ENCODE assay signal across 10 mouse cellular contexts in genomic region chr15:99026259-99026658, GRCm38 (mm10). TPM values are rescaled to one million over a fixed set of nuclear protein-coding genes. Genes with fewer than 3 reads are reported as not detected.
DNase-seq lines count a peak whose midpoint lies in the region; ATAC-seq and TF ChIP-seq lines count a peak whose summit lies in the region.
"Had no signal": no experiment of that assay in that cellular context is flagged by ENCODE, and none has a peak within 500 bp of the region (broad histone marks: within the 10 kb centered on the region; RNA-seq: fewer than 3 reads in every experiment).

No protein-coding gene starts in this region.

- peaks cover 27% of the 10 kb centered on the region for H3K4me1 ChIP-seq in hindbrain, embryonic 10.5 days (replicated peaks)
- peaks cover 17% of the 10 kb centered on the region for H3K4me1 ChIP-seq in hindbrain, embryonic 16.5 days (ENCODE audit: control insufficient read depth, insufficient read depth, low read depth, low read length)
- peaks cover 12% of the 10 kb centered on the region for H3K4me1 ChIP-seq in liver, postnatal 0 days (ENCODE audit: insufficient read depth)

- no peak overlapping the region for H3K27ac ChIP-seq in hindbrain, embryonic 10.5 days
- no peak overlapping the region for H3K27ac ChIP-seq in hindbrain, embryonic 16.5 days (ENCODE audit: low read depth, low read length)
- no peak overlapping the region for H3K27ac ChIP-seq in liver, postnatal 0 days (ENCODE audit: low read depth)
- H3K27ac ChIP-seq: intestine, embryonic 15.5 days had no signal

- H3K9ac ChIP-seq in hindbrain, embryonic 16.5 days (ENCODE audit: low read depth, low read length), result no peak overlapping the region
- no peak overlapping the region for H3K9ac ChIP-seq in liver, postnatal 0 days (replicated peaks)
- H3K9ac ChIP-seq: intestine, embryonic 15.5 days had no signal

- TF ChIP-seq EP300 in liver, postnatal 0 days (IDR thresholded peaks at IDR 0.05; ENCODE audit: low read depth), result no peak

- no peak overlapping the region for H3K4me3 ChIP-seq in hindbrain, embryonic 10.5 days
- no peak overlapping the region for H3K4me3 ChIP-seq in hindbrain, embryonic 16.5 days (ENCODE audit: low read length)
- no peak overlapping the region for H3K4me3 ChIP-seq in liver, postnatal 0 days (ENCODE audit: low read depth, low read length)
- H3K4me3 ChIP-seq: intestine, embryonic 15.5 days had no signal

- peak; percentile 87 for TF ChIP-seq CTCF in liver, postnatal 0 days (IDR thresholded peaks at IDR 0.05; ENCODE audit: low read depth)

- no peak for ATAC-seq in hindbrain, embryonic 16.5 days
- no peak for ATAC-seq in liver, postnatal 0 days
- no peak for ATAC-seq in megakaryocyte, adult 5-6 weeks (ENCODE audit: poor library complexity, severe bottlenecking)
- ATAC-seq: intestine, embryonic 15.5 days had no signal

- DNase-seq in hindbrain, embryonic 10.5 days (ENCODE audit: low spot score), result peak; percentile 44
- DNase-seq in A20 (ENCODE audit: low read depth, low spot score) (peak; percentile 89), MN1 (ENCODE audit: low spot score) (peak; percentile 72)
- DNase-seq in liver, postnatal 0 days, result peak; percentile 79
- no peak for DNase-seq in frontal cortex, postnatal 10 days (ENCODE audit: low spot score in 2 of 2)
- no peak for DNase-seq in layer of hippocampus, adult 9-11 months

- H3K9me3 ChIP-seq in hindbrain, embryonic 10.5 days, result peaks cover 3% of the 10 kb centered on the region
- no peaks in the 10 kb centered on the region for H3K9me3 ChIP-seq in hindbrain, embryonic 16.5 days (ENCODE audit: control insufficient read depth, low read length)
- no peaks in the 10 kb centered on the region for H3K9me3 ChIP-seq in liver, postnatal 0 days (ENCODE audit: low read length)
- H3K9me3 ChIP-seq: intestine, embryonic 15.5 days had no signal

- WGBS in hindbrain, embryonic 10.5 days, result 58% methylated on average over 4 of the region's 4 CpGs
- WGBS in hindbrain, embryonic 16.5 days, result 66% methylated on average over 4 of the region's 4 CpGs
- WGBS in liver, postnatal 0 days (ENCODE audit: insufficient replicate concordance), result 42% methylated on average over 4 of the region's 4 CpGs

- no peak overlapping the region for H3K4me2 ChIP-seq in hindbrain, embryonic 16.5 days (ENCODE audit: low read length)
- H3K4me2 ChIP-seq in liver, postnatal 0 days (ENCODE audit: low read depth, low read length), result no peak overlapping the region
- H3K4me2 ChIP-seq: intestine, embryonic 15.5 days had no signal

- peaks cover 14% of the 10 kb centered on the region for H3K27me3 ChIP-seq in hindbrain, embryonic 10.5 days (ENCODE audit: insufficient read depth, poor library complexity, severe bottlenecking)
- H3K27me3 ChIP-seq in hindbrain, embryonic 16.5 days (replicated peaks; ENCODE audit: control insufficient read depth, insufficient read depth, low read length), result no peaks in the 10 kb centered on the region; the same call in none of the 2 replicates
- no peaks in the 10 kb centered on the region for H3K27me3 ChIP-seq in liver, postnatal 0 days (ENCODE audit: insufficient read depth, low read length)
- H3K27me3 ChIP-seq: intestine, embryonic 15.5 days had no signal

- no peaks in the 10 kb centered on the region for H3K36me3 ChIP-seq in hindbrain, embryonic 10.5 days
- H3K36me3 ChIP-seq in hindbrain, embryonic 16.5 days (ENCODE audit: control insufficient read depth, insufficient read depth, low read length), result no peaks in the 10 kb centered on the region
- no peaks in the 10 kb centered on the region for H3K36me3 ChIP-seq in liver, postnatal 0 days (replicated peaks; ENCODE audit: insufficient read depth, low read length)
- H3K36me3 ChIP-seq: intestine, embryonic 15.5 days had no signal

RNA-seq across cellular contexts. Expression of gene Tuba1c, which starts 3.4 kb away (rescaled TPM):
- polyA plus RNA-seq in hindbrain, embryonic 10.5 days (2016; fragmentation: Nextera tagmentation; extraction: Ambion mirVana), result 111 and 135 TPM in 2 replicates
- 20.8 and 23.3 TPM in 2 replicates for polyA plus RNA-seq in hindbrain, embryonic 16.5 days (2015; fragmentation: Nextera tagmentation; extraction: Ambion mirVana)
- 149 and 152 TPM in 2 replicates for polyA plus RNA-seq in liver, postnatal 0 days (2015; fragmentation: Nextera tagmentation; extraction: Ambion mirVana)
- 232 and 270 TPM in 2 replicates for total RNA-seq in megakaryocyte, adult 5-6 weeks (2015)
- 124 and 128 TPM in 2 replicates for total RNA-seq in megakaryocyte, adult 5-6 weeks (2017)

RNA-seq across cellular contexts. Expression of gene Prph, which starts 28.7 kb away (rescaled TPM):
- polyA plus RNA-seq in hindbrain, embryonic 10.5 days (2016; fragmentation: Nextera tagmentation; extraction: Ambion mirVana), result 9.7 and 14.4 TPM in 2 replicates
- polyA plus RNA-seq in hindbrain, embryonic 16.5 days (2015; fragmentation: Nextera tagmentation; extraction: Ambion mirVana), result 52.8 and 81.8 TPM in 2 replicates
- 0.53 and 0.85 TPM in 2 replicates for polyA plus RNA-seq in liver, postnatal 0 days (2015; fragmentation: Nextera tagmentation; extraction: Ambion mirVana)
- total RNA-seq in megakaryocyte, adult 5-6 weeks (2015), result not detected in 2 replicates
- total RNA-seq in megakaryocyte, adult 5-6 weeks (2017), result not detected in 2 replicates
- total RNA-seq: monocyte, adult 5-6 weeks had no signal

RNA-seq across cellular contexts. Expression of gene Troap, which starts 48.1 kb away (rescaled TPM):
- polyA plus RNA-seq in hindbrain, embryonic 10.5 days (2016; fragmentation: Nextera tagmentation; extraction: Ambion mirVana), result 41.6 and 46.8 TPM in 2 replicates
- polyA plus RNA-seq in hindbrain, embryonic 16.5 days (2015; fragmentation: Nextera tagmentation; extraction: Ambion mirVana), result 5.6 and 8.7 TPM in 2 replicates
- polyA plus RNA-seq in liver, postnatal 0 days (2015; fragmentation: Nextera tagmentation; extraction: Ambion mirVana), result 5.6 and 6.7 TPM in 2 replicates
- total RNA-seq in megakaryocyte, adult 5-6 weeks (2015), result 27.1 and 37.2 TPM in 2 replicates
- 27.9 and 28.3 TPM in 2 replicates for total RNA-seq in megakaryocyte, adult 5-6 weeks (2017)
- total RNA-seq: monocyte, adult 5-6 weeks had no signal

Comparison
In these comparisons a context has a peak if more than half of its experiments do, and no peak if none do; other contexts are left out.
1. DNase-seq: peak in hindbrain, embryonic 10.5 days (single experiment), A20 (single experiment), MN1 (single experiment) and liver, postnatal 0 days (single experiment); none in frontal cortex, postnatal 10 days (0 of 2) and layer of hippocampus, adult 9-11 months (single experiment).